Mouse (Mus musculus): Measurements from ENCODE around the gene Orc6. TPM values are rescaled to one million over a fixed set of nuclear protein-coding genes. Genes with fewer than 3 reads are reported as not detected.

Gene Orc6
- total RNA-seq, 2 experiments from 2014 or later, result 5.8 to 8.2 TPM

Other genes with a start within 250 kb of the Orc6 start
- 1 to 10 TPM; 3.4 to 4.3 TPM for gene Fbxw9, start 239.6 kb upstream of the Orc6 start, total RNA-seq (2021)
- gene Gm5741, start 231.7 kb upstream of the Orc6 start, total RNA-seq (2021), result not detected
- 10 to 100 TPM; 27.0 to 27.4 TPM for gene Dhps, start 227.9 kb upstream of the Orc6 start, total RNA-seq (2021)
- 10 to 100 TPM; 37.4 to 42.2 TPM for gene Wdr83os, start 218.9 kb upstream of the Orc6 start, total RNA-seq (2021)
- 10 to 100 TPM; 33.3 to 34.2 TPM for gene Wdr83, start 218.3 kb upstream of the Orc6 start, total RNA-seq (2021)
- gene Man2b1, start 216.4 kb upstream of the Orc6 start, total RNA-seq (2021), result 10 to 100 TPM; 31.0 to 31.3 TPM
- 1 to 10 TPM; 2.0 to 2.4 TPM for gene Zfp791, start 176.5 kb upstream of the Orc6 start, total RNA-seq (2021)
- gene Cks1brt, start 147.7 kb upstream of the Orc6 start, total RNA-seq (2021), result not detected
- not detected for gene Olfr371, start 73.6 kb upstream of the Orc6 start, total RNA-seq (2021)
- 10 to 100 TPM; 70.7 to 71.1 TPM for gene Vps35, start 170 bp downstream of the Orc6 start, total RNA-seq (2021)
- 100 to 1,000 TPM; 418 to 460 TPM for gene Mylk3, start 86.7 kb downstream of the Orc6 start, total RNA-seq (2021)
- 10 to 100 TPM; 19.7 to 20.9 TPM for gene 4921524J17Rik, start 133.2 kb downstream of the Orc6 start, total RNA-seq (2021)
- gene Gpt2, start 192.9 kb downstream of the Orc6 start, total RNA-seq (2021), result 10 to 100 TPM; 37.8 to 41.5 TPM

All from heart, postnatal 36 days (tissue).